In genomic region chr8:83654725-83655124, GRCm38 (mm10) we compare ENCODE assay signal across 25 mouse cellular contexts. TPM values are rescaled to one million over a fixed set of nuclear protein-coding genes. Genes with fewer than 3 reads are reported as not detected.
DNase-seq lines count a peak whose midpoint lies in the region; ATAC-seq lines count a peak whose summit lies in the region.
"Had no signal": no experiment of that assay in that cellular context is flagged by ENCODE, and none has a peak within 500 bp of the region (broad histone marks: within the 10 kb centered on the region; RNA-seq: fewer than 3 reads in every experiment).

No protein-coding gene starts in this region.

- no peak overlapping the region for H3K9ac ChIP-seq in liver, embryonic 15.5 days
- H3K9ac ChIP-seq: embryonic facial prominence, embryonic 13.5 days; embryonic facial prominence, embryonic 15.5 days; forebrain, embryonic 12.5 days had no signal

- intact Hi-C loops in heart, postnatal 10 days (cut with DNase I), result no loop called here

- DNase-seq in heart, adult 11 months, result peak; percentile 88
- no peak for DNase-seq in heart, postnatal 10 days
- DNase-seq in liver (no peak), ES-CJ7 (ENCODE audit: low read depth, low spot score) (peak; percentile 7)
- no peak for DNase-seq in B cell, adult 2 months
- DNase-seq: adrenal gland, adult 8-10 months; adrenal gland, postnatal 14 days; adrenal gland, postnatal 36 days; cerebellum, adult 11-12 months; cerebellum, adult 2 months; cerebellum, adult 9-10 months; cerebellum, postnatal 10 days; cerebellum, postnatal 25 days had no signal

- H3K27ac ChIP-seq in liver, embryonic 15.5 days (replicated peaks), result no peak overlapping the region
- H3K27ac ChIP-seq: embryonic facial prominence, embryonic 15.5 days; forebrain, embryonic 12.5 days had no signal

- WGBS in liver, embryonic 15.5 days (ENCODE audit: insufficient replicate concordance), result 70% methylated on average over 6 of the region's 6 CpGs

- H3K9me3 ChIP-seq in liver, embryonic 15.5 days (replicated peaks), result no peaks in the 10 kb centered on the region
- no peaks in the 10 kb centered on the region for H3K9me3 ChIP-seq in megakaryocyte, embryonic 14.5 days
- H3K9me3 ChIP-seq: embryonic facial prominence, embryonic 13.5 days; embryonic facial prominence, embryonic 15.5 days; forebrain, embryonic 12.5 days; G1E had no signal

- peaks cover 57% of the 10 kb centered on the region for H3K4me1 ChIP-seq in liver, embryonic 15.5 days (replicated peaks)
- H3K4me1 ChIP-seq in megakaryocyte, embryonic 14.5 days, result peaks cover 72% of the 10 kb centered on the region

- ATAC-seq in liver, embryonic 15.5 days (ENCODE audit: insufficient read depth), result no peak
- no peak for ATAC-seq in megakaryocyte, adult 5-6 weeks (ENCODE audit: poor library complexity, severe bottlenecking)
- ATAC-seq: activated CD4-positive, CD25-positive, alpha-beta regulatory T cell, adult 4 months; forebrain, embryonic 14.5 days; forebrain, embryonic 16.5 days; Patski had no signal

- no peak overlapping the region for H3K4me3 ChIP-seq in liver, embryonic 15.5 days (replicated peaks)
- peak overlapping the region; percentile 65 for H3K4me3 ChIP-seq in megakaryocyte, embryonic 14.5 days (replicated peaks)
- H3K4me3 ChIP-seq: embryonic facial prominence, embryonic 13.5 days; embryonic facial prominence, embryonic 15.5 days; erythroblast, embryonic 14.5 days; forebrain, embryonic 12.5 days had no signal

- H3K4me2 ChIP-seq in liver, embryonic 15.5 days, result peak overlapping the region; percentile 10; the same call in 1 of the 2 replicates

- H3K27me3 ChIP-seq in liver, embryonic 15.5 days, result no peaks in the 10 kb centered on the region; the same call in 1 of the 2 replicates
- no peaks in the 10 kb centered on the region for H3K27me3 ChIP-seq in megakaryocyte, embryonic 14.5 days (replicated peaks)
- H3K27me3 ChIP-seq: embryonic facial prominence, embryonic 13.5 days; embryonic facial prominence, embryonic 15.5 days; forebrain, embryonic 12.5 days; Patski had no signal

- H3K36me3 ChIP-seq in liver, embryonic 15.5 days (replicated peaks), result 0 out of 2 replicates have a peak, but pooled peaks cover 4% of the 10 kb centered on the region
- H3K36me3 ChIP-seq in megakaryocyte, embryonic 14.5 days (replicated peaks; ENCODE audit: low read length), result peaks cover 49% of the 10 kb centered on the region

RNA-seq across cellular contexts. Expression of gene Gipc1, which starts 2.2 kb away (rescaled TPM):
- 10 to 100 TPM; 46.1 to 48.7 TPM for total RNA-seq in heart, postnatal 10 days (2021)
- polyA plus RNA-seq in liver, embryonic 15.5 days (2015; fragmentation: Nextera tagmentation; extraction: Ambion mirVana), result 49.8 and 50.8 TPM in 2 replicates
- polyA plus RNA-seq in megakaryocyte, embryonic 14.5 days (2012; ENCODE audit: insufficient read depth, low replicate concordance), result 306 and 351 TPM in 2 replicates
- 15.4 and 16.4 TPM in 2 replicates for total RNA-seq in megakaryocyte, adult 5-6 weeks (2015)
- 18.9 and 25.4 TPM in 2 replicates for total RNA-seq in megakaryocyte, adult 5-6 weeks (2017)

RNA-seq across cellular contexts. Expression of gene Ptger1, which starts 11.8 kb away (rescaled TPM):
- under 1 TPM; 0.20 to 0.53 TPM for total RNA-seq in heart, postnatal 10 days (2021)
- polyA plus RNA-seq in liver, embryonic 15.5 days (2015; fragmentation: Nextera tagmentation; extraction: Ambion mirVana), result 0.36 and 0.48 TPM in 2 replicates
- 0.45 and 0.73 TPM in 2 replicates for polyA plus RNA-seq in megakaryocyte, embryonic 14.5 days (2012; ENCODE audit: insufficient read depth, low replicate concordance)
- 0.07 TPM in 1 of 2 replicates, not detected in the other for total RNA-seq in megakaryocyte, adult 5-6 weeks (2015)
- total RNA-seq in megakaryocyte, adult 5-6 weeks (2017), result 1.7 and 2.2 TPM in 2 replicates

RNA-seq across cellular contexts. Expression of gene Pkn1, which starts 44.3 kb away (rescaled TPM):
- 10 to 100 TPM; 58.9 to 66.7 TPM for total RNA-seq in heart, postnatal 10 days (2021)
- 11.3 and 12.8 TPM in 2 replicates for polyA plus RNA-seq in liver, embryonic 15.5 days (2015; fragmentation: Nextera tagmentation; extraction: Ambion mirVana)
- 73.0 and 95.0 TPM in 2 replicates for polyA plus RNA-seq in megakaryocyte, embryonic 14.5 days (2012; ENCODE audit: insufficient read depth, low replicate concordance)
- total RNA-seq in megakaryocyte, adult 5-6 weeks (2015), result 53.3 and 55.4 TPM in 2 replicates
- total RNA-seq in megakaryocyte, adult 5-6 weeks (2017), result 103 and 110 TPM in 2 replicates

RNA-seq across cellular contexts. Expression of gene Dnajb1, which starts 46.7 kb away (rescaled TPM):
- 10 to 100 TPM; 17.5 to 18.0 TPM for total RNA-seq in heart, postnatal 10 days (2021)
- 52.7 and 56.0 TPM in 2 replicates for polyA plus RNA-seq in liver, embryonic 15.5 days (2015; fragmentation: Nextera tagmentation; extraction: Ambion mirVana)
- polyA plus RNA-seq in megakaryocyte, embryonic 14.5 days (2012; ENCODE audit: insufficient read depth, low replicate concordance), result 23.3 and 30.5 TPM in 2 replicates
- 40.0 and 40.7 TPM in 2 replicates for total RNA-seq in megakaryocyte, adult 5-6 weeks (2015)
- 26.4 and 34.4 TPM in 2 replicates for total RNA-seq in megakaryocyte, adult 5-6 weeks (2017)

RNA-seq across cellular contexts. Expression of gene Tecr, which starts 47.0 kb away (rescaled TPM):
- total RNA-seq in heart, postnatal 10 days (2021), result 100 to 1,000 TPM; 181 to 199 TPM
- polyA plus RNA-seq in liver, embryonic 15.5 days (2015; fragmentation: Nextera tagmentation; extraction: Ambion mirVana), result 329 and 344 TPM in 2 replicates
- polyA plus RNA-seq in megakaryocyte, embryonic 14.5 days (2012; ENCODE audit: insufficient read depth, low replicate concordance), result 406 and 513 TPM in 2 replicates
- total RNA-seq in megakaryocyte, adult 5-6 weeks (2015), result 282 and 314 TPM in 2 replicates
- 248 and 255 TPM in 2 replicates for total RNA-seq in megakaryocyte, adult 5-6 weeks (2017)

Comparison
In these comparisons a context has a peak if more than half of its experiments do, and no peak if none do; other contexts are left out.
1. DNase-seq: peak in heart, adult 11 months (single experiment) and ES-CJ7 (single experiment); none in heart, postnatal 10 days (0 of 2), liver (single experiment) and B cell, adult 2 months (0 of 2).